Mouse (Mus musculus) forebrain, embryonic 13.5 days (tissue): ENCODE results near the gene Cadps2. TPM values are rescaled to one million over a fixed set of nuclear protein-coding genes. Genes with fewer than 3 reads are reported as not detected.

Source experiments
- ATAC-seq: fragments of 200-750 bp; cut with Nextera tagmentation; 2 replicates; pipeline ENCODE4 v1.8.0; 2017
- H3K27ac ChIP-seq: fragments of 300-500 bp; sonication (generic); 2 replicates; pipeline ENCODE4 v1.5.1; 2015; ENCODE audit warnings: inconsistent platforms, mild to moderate bottlenecking, moderate library complexity
- H3K27me3 ChIP-seq: fragments of 300-500 bp; sonication (generic); 2 replicates; pipeline ENCODE4 v1.6.1; 2015; ENCODE audit warnings: mild to moderate bottlenecking, inconsistent platforms
- H3K36me3 ChIP-seq: fragments of 300-500 bp; sonication (generic); 2 replicates; pipeline ENCODE4 v1.6.1; 2015; ENCODE audit warnings: mild to moderate bottlenecking, inconsistent platforms; ENCODE audit not compliant: poor library complexity, severe bottlenecking
- H3K4me1 ChIP-seq: fragments of 300-500 bp; sonication (generic); 2 replicates; pipeline ENCODE4 v1.6.1; 2015; ENCODE audit warnings: inconsistent platforms
- H3K4me2 ChIP-seq: fragments of 300-500 bp; sonication (generic); 2 replicates; pipeline ENCODE4 v1.6.1; 2015; ENCODE audit warnings: inconsistent platforms, mild to moderate bottlenecking, moderate library complexity
- H3K4me3 ChIP-seq: fragments of 300-500 bp; sonication (generic); 2 replicates; pipeline ENCODE4 v1.5.1; 2015; ENCODE audit warnings: mild to moderate bottlenecking, inconsistent platforms
- H3K9ac ChIP-seq: fragments of 300-500 bp; sonication (generic); 2 replicates; pipeline ENCODE4 v1.6.1; 2015; ENCODE audit warnings: mild to moderate bottlenecking, inconsistent platforms
- H3K9me3 ChIP-seq: fragments of 300-500 bp; sonication (generic); replicated peaks from 2 replicates; pipeline ENCODE4 v1.6.1; 2016; ENCODE audit warnings: inconsistent platforms
- WGBS: fragments of 180-500 bp; shearing (Covaris S2); methylation state at CpG from one replicate; pipeline ENCODE4 v1.1.7; 2015; 5-methylcytosine and 5-hydroxymethylcytosine counted together
- polyA plus RNA-seq: library from polyadenylated mRNA; unstranded; fragments of >200 nt; fragmentation: Nextera tagmentation; extraction: Ambion mirVana; gene quantifications from 2 replicates; pipeline ENCODE4 v1.2.1, GENCODE M21; 2015

Cadps2 gene
- 3.2 and 4.9 TPM in 2 replicates for polyA plus RNA-seq

- H3K9ac ChIP-seq, result peak within 1 kb of the TSS; percentile 69
- no peaks in the 10 kb centered on the region for H3K9me3 ChIP-seq
- H3K4me3 ChIP-seq, result peak within 1 kb of the TSS; percentile 66
- no peak within 1 kb of the TSS; the same call in 1 of the 2 replicates for H3K27ac ChIP-seq
- ATAC-seq, result peak; percentile 84
- WGBS, result under 1% methylated on average over 91 of the region's 114 CpGs
- H3K27me3 ChIP-seq, result peaks cover 26% of the 10 kb centered on the region
- H3K4me1 ChIP-seq, result peaks cover 12% of the 10 kb centered on the region
- peak within 1 kb of the TSS; percentile 90 for H3K4me2 ChIP-seq
- no peaks in the 10 kb centered on the region for H3K36me3 ChIP-seq
These were observed at the start of gene Cadps2 for GRCm38 (mm10) chr6:23839009-23839811. Gene Cadps2, minus strand, starts transcription at chr6:23839421.

GRCm38 (mm10) chr6:23886418-23886817 is 47.2 kb upstream of the Cadps2 start:
- WGBS, result 11% methylated on average over 6 of the region's 6 CpGs
- Histone ChIP-seq H3K27me3 (no peaks in the 10 kb centered on the region), H3K9ac (no peak overlapping the region), H3K4me3 (no peak overlapping the region), H3K27ac (no peak overlapping the region), H3K36me3 (no peaks in the 10 kb centered on the region), H3K9me3 (no peaks in the 10 kb centered on the region), H3K4me1 (no peaks in the 10 kb centered on the region), H3K4me2 (no peak overlapping the region)
- ATAC-seq, result peak; percentile 57; the same call in 1 of the 2 replicates

- no peak overlapping the region for H3K4me3 ChIP-seq
- peak; percentile 91 for ATAC-seq
These were observed 37.7 kb upstream of the Cadps2 start for GRCm38 (mm10) chr6:23876765-23877408.

GRCm38 (mm10) chr6:23876363-23876762 is 37.1 kb upstream of the Cadps2 start:
- Histone ChIP-seq H3K27me3 (peaks cover 9% of the 10 kb centered on the region), H3K9me3 (no peaks in the 10 kb centered on the region), H3K9ac (no peak overlapping the region), H3K4me3 (no peak overlapping the region), H3K27ac (no peak overlapping the region), H3K4me2 (peak overlapping the region; percentile 37; the same call in 1 of the 2 replicates), H3K4me1 (peaks cover 27% of the 10 kb centered on the region), H3K36me3 (no peaks in the 10 kb centered on the region)
- peak; percentile 60 for ATAC-seq
- WGBS, result 11% methylated on average over 4 of the region's 4 CpGs

More at GRCm38 (mm10) chr6:23876765-23877408, 37.7 kb upstream of the Cadps2 start:
- H3K27me3 ChIP-seq, result peaks cover 9% of the 10 kb centered on the region
- H3K27ac ChIP-seq, result no peak overlapping the region
- no peak overlapping the region for H3K9ac ChIP-seq
- H3K9me3 ChIP-seq, result no peaks in the 10 kb centered on the region
- 16% methylated on average over 4 of the region's 4 CpGs for WGBS
- H3K4me1 ChIP-seq, result peaks cover 27% of the 10 kb centered on the region
- H3K36me3 ChIP-seq, result no peaks in the 10 kb centered on the region
- H3K4me2 ChIP-seq, result peak overlapping the region; percentile 37

GRCm38 (mm10) chr6:23873812-23874211 is 34.6 kb upstream of the Cadps2 start:
- Histone ChIP-seq H3K36me3 (no peaks in the 10 kb centered on the region), H3K4me2 (no peak overlapping the region), H3K4me1 (peaks cover 27% of the 10 kb centered on the region), H3K27me3 (peaks cover 9% of the 10 kb centered on the region), H3K4me3 (no peak overlapping the region), H3K9me3 (no peaks in the 10 kb centered on the region), H3K9ac (no peak overlapping the region), H3K27ac (no peak overlapping the region)
- 86% methylated on average over 4 of the region's 4 CpGs for WGBS
- no peak for ATAC-seq

- no peak overlapping the region for H3K27ac ChIP-seq
- H3K9ac ChIP-seq, result no peak overlapping the region
- no peaks in the 10 kb centered on the region for H3K36me3 ChIP-seq
- H3K4me2 ChIP-seq, result no peak overlapping the region
- H3K4me3 ChIP-seq, result no peak overlapping the region
- WGBS, result 84% methylated on average over 3 of the region's 3 CpGs
- no peaks in the 10 kb centered on the region for H3K9me3 ChIP-seq
- H3K4me1 ChIP-seq, result peaks cover 27% of the 10 kb centered on the region
- ATAC-seq, result no peak
- peaks cover 9% of the 10 kb centered on the region for H3K27me3 ChIP-seq
These were observed 34.0 kb upstream of the Cadps2 start for GRCm38 (mm10) chr6:23873231-23873630.

- H3K27me3 ChIP-seq, result peaks cover 9% of the 10 kb centered on the region
- H3K9ac ChIP-seq, result no peak overlapping the region
- ATAC-seq, result no peak
- no peak overlapping the region for H3K4me2 ChIP-seq
- H3K36me3 ChIP-seq, result no peaks in the 10 kb centered on the region
- H3K4me3 ChIP-seq, result no peak overlapping the region
- no peak overlapping the region for H3K27ac ChIP-seq
- no peaks in the 10 kb centered on the region for H3K9me3 ChIP-seq
- no peaks in the 10 kb centered on the region for H3K4me1 ChIP-seq
These were observed 30.8 kb upstream of the Cadps2 start for GRCm38 (mm10) chr6:23869971-23870370.

- Histone ChIP-seq H3K9ac (no peak overlapping the region), H3K4me1 (no peaks in the 10 kb centered on the region), H3K9me3 (no peaks in the 10 kb centered on the region), H3K27ac (no peak overlapping the region), H3K36me3 (no peaks in the 10 kb centered on the region), H3K4me2 (no peak overlapping the region), H3K4me3 (no peak overlapping the region), H3K27me3 (no peaks in the 10 kb centered on the region)
- 92% methylated on average over 7 of the region's 7 CpGs for WGBS
- ATAC-seq, result no peak
These were observed 27.1 kb upstream of the Cadps2 start for GRCm38 (mm10) chr6:23866298-23866697.

- Histone ChIP-seq H3K27ac (no peak overlapping the region), H3K9ac (no peak overlapping the region), H3K4me3 (no peak overlapping the region), H3K4me2 (no peak overlapping the region), H3K9me3 (no peaks in the 10 kb centered on the region), H3K27me3 (no peaks in the 10 kb centered on the region), H3K4me1 (no peaks in the 10 kb centered on the region), H3K36me3 (no peaks in the 10 kb centered on the region)
- no peak for ATAC-seq
- WGBS, result 97% methylated on average over 11 of the region's 11 CpGs
These were observed 14.2 kb upstream of the Cadps2 start for GRCm38 (mm10) chr6:23853464-23853863.

- ATAC-seq, result no peak
- no peaks in the 10 kb centered on the region for H3K36me3 ChIP-seq
- WGBS, result 1% methylated on average over 15 of the region's 15 CpGs
- peaks cover 12% of the 10 kb centered on the region for H3K4me1 ChIP-seq
- H3K4me2 ChIP-seq, result peak overlapping the region; percentile 90
- H3K9ac ChIP-seq, result peak overlapping the region; percentile 69; the same call in 1 of the 2 replicates
- peak overlapping the region; percentile 66 for H3K4me3 ChIP-seq
- H3K9me3 ChIP-seq, result no peaks in the 10 kb centered on the region
- H3K27ac ChIP-seq, result no peak overlapping the region
- H3K27me3 ChIP-seq, result peaks cover 26% of the 10 kb centered on the region
These were observed 780 bp upstream of the Cadps2 start for GRCm38 (mm10) chr6:23840001-23840400.

- peaks cover 12% of the 10 kb centered on the region for H3K4me1 ChIP-seq
- H3K9ac ChIP-seq, result peak overlapping the region; percentile 69
- H3K27ac ChIP-seq, result no peak overlapping the region; the same call in 1 of the 2 replicates
- peak; percentile 28 for ATAC-seq
- peaks cover 26% of the 10 kb centered on the region for H3K27me3 ChIP-seq
- WGBS, result 1% methylated on average over 35 of the region's 35 CpGs
- peak overlapping the region; percentile 90 for H3K4me2 ChIP-seq
- no peaks in the 10 kb centered on the region for H3K9me3 ChIP-seq
- no peaks in the 10 kb centered on the region for H3K36me3 ChIP-seq
- H3K4me3 ChIP-seq, result peak overlapping the region; percentile 66
These were observed 716 bp downstream of the Cadps2 start for GRCm38 (mm10) chr6:23838401-23839008.

- 0 out of 2 replicates have a peak overlapping the region, but pooled peaks have one; percentile 90 for H3K4me2 ChIP-seq
- no peak for ATAC-seq
- 93% methylated on average over 7 of the region's 7 CpGs for WGBS
These were observed 1.6 kb downstream of the Cadps2 start for GRCm38 (mm10) chr6:23837631-23838030.

More at GRCm38 (mm10) chr6:23837631-23838030, 1.6 kb downstream of the Cadps2 start:
- peaks cover 12% of the 10 kb centered on the region for H3K4me1 ChIP-seq
- H3K27me3 ChIP-seq, result peaks cover 26% of the 10 kb centered on the region
- H3K27ac ChIP-seq, result no peak overlapping the region
- no peaks in the 10 kb centered on the region for H3K9me3 ChIP-seq
- no peak overlapping the region for H3K4me3 ChIP-seq
- no peak overlapping the region for H3K9ac ChIP-seq
- no peaks in the 10 kb centered on the region for H3K36me3 ChIP-seq
